25 mouse cellular contexts compared by ENCODE assay signal in the genomic region with DNA sequence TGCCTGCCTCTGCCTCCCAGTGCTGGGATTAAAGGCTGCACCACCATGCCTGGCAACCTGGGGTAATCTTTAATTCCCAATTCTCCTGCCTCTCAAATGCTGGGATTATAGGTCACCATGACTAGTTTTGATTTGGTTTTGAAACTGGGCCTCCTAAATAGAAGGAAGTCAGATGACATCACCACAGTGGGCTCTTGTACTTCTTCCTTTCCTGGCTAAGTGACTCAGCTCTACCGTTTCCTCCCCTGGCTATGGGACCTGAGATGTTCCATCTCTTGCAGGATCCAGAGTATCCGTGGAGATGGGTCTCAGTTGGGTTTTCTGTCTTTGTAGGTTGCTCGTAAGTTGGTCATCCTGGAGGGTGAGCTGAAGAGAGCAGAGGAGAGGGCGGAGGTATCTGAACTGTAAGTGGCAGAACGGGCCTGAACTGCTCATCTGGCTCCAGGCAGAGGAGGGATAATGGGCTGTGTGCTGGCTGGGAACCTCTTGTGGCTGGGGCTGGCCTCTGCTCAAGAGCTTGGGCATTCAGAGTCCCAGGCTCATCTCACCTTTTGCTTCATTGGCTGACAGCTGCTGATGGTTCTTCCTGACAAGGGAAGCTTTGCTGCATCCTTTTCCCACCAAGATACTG. TPM values are rescaled to one million over a fixed set of nuclear protein-coding genes. Genes with fewer than 3 reads are reported as not detected.
DNase-seq lines count a peak whose midpoint lies in the region; ATAC-seq and TF ChIP-seq lines count a peak whose summit lies in the region.
"Had no signal": no experiment of that assay in that cellular context is flagged by ENCODE, and none has a peak within 500 bp of the region (broad histone marks: within the 10 kb centered on the region; RNA-seq: fewer than 3 reads in every experiment).

No protein-coding gene starts in this region.

- peaks cover 83% of the 10 kb centered on the region for H3K36me3 ChIP-seq in heart, embryonic 16.5 days (ENCODE audit: control insufficient read depth, insufficient read depth)
- H3K36me3 ChIP-seq in heart, embryonic 12.5 days: peaks cover 93% of the 10 kb centered on the region
- no peaks in the 10 kb centered on the region for H3K36me3 ChIP-seq in MEL (ENCODE audit: control insufficient read depth in 1 of 2, insufficient read depth in 2 of 2, low read length in 2 of 2)

- no peaks in the 10 kb centered on the region for H3K27me3 ChIP-seq in heart, embryonic 16.5 days (ENCODE audit: control insufficient read depth, insufficient read depth, low read length)
- no peaks in the 10 kb centered on the region for H3K27me3 ChIP-seq in heart, embryonic 12.5 days (replicated peaks)
- peaks cover 0 to 1% of the 10 kb centered on the region in 2 experiments; a peak in 1 of 4 replicates for H3K27me3 ChIP-seq in MEL (ENCODE audit: control insufficient read depth in 1 of 2, insufficient read depth in 2 of 2, low read length in 2 of 2)
- H3K27me3 ChIP-seq: embryonic facial prominence, embryonic 15.5 days; hindbrain, embryonic 15.5 days; midbrain, embryonic 12.5 days had no signal

- no peak for TF ChIP-seq CTCF in MEL (IDR thresholded peaks at IDR 0.05 in 2 of 3, conservative IDR thresholded peaks at IDR 0.05 in 1 of 3; ENCODE audit: control insufficient read depth in 1 of 3, insufficient read depth in 1 of 3, low read depth in 2 of 3, low read length in 3 of 3, poor library complexity in 1 of 3, severe bottlenecking in 1 of 3)
- no peak for TF ChIP-seq CTCF in embryonic fibroblast, embryonic 13.5 days (IDR thresholded peaks at IDR 0.05; ENCODE audit: borderline replicate concordance, insufficient read depth, low read length)

- H3K4me1 ChIP-seq in heart, embryonic 16.5 days (ENCODE audit: control insufficient read depth, insufficient read depth, low read length): peaks cover 18% of the 10 kb centered on the region
- peaks cover 43% of the 10 kb centered on the region for H3K4me1 ChIP-seq in heart, embryonic 12.5 days (replicated peaks)
- peaks cover 0 to 5% of the 10 kb centered on the region in 2 experiments; a peak in 2 of 4 replicates for H3K4me1 ChIP-seq in MEL (ENCODE audit: control insufficient read depth in 1 of 2, insufficient read depth in 2 of 2, low read length in 2 of 2)
- peaks cover 46% of the 10 kb centered on the region for H3K4me1 ChIP-seq in embryonic fibroblast, embryonic 13.5 days (ENCODE audit: control insufficient read depth, insufficient read depth, low read length)
- H3K4me1 ChIP-seq: embryonic facial prominence, embryonic 15.5 days; hindbrain, embryonic 15.5 days; midbrain, embryonic 12.5 days had no signal

- no peak overlapping the region for H3K9ac ChIP-seq in heart, embryonic 16.5 days (ENCODE audit: low read length)
- H3K9ac ChIP-seq in heart, embryonic 12.5 days: no peak overlapping the region
- no peak overlapping the region for H3K9ac ChIP-seq in MEL (ENCODE audit: control insufficient read depth, low read depth, low read length, poor library complexity, severe bottlenecking)
- H3K9ac ChIP-seq: embryonic facial prominence, embryonic 15.5 days; hindbrain, embryonic 15.5 days; liver, embryonic 14.5 days; midbrain, embryonic 12.5 days had no signal

- no peak for TF ChIP-seq RAD21 in MEL (IDR thresholded peaks at IDR 0.05; ENCODE audit: low read depth, low read length)

- no peaks in the 10 kb centered on the region for H3K9me3 ChIP-seq in heart, embryonic 16.5 days (replicated peaks; ENCODE audit: control insufficient read depth, low read length)
- H3K9me3 ChIP-seq in heart, embryonic 12.5 days (replicated peaks): no peaks in the 10 kb centered on the region
- H3K9me3 ChIP-seq in MEL (replicated peaks; ENCODE audit: insufficient read depth, low read length): no peaks in the 10 kb centered on the region
- H3K9me3 ChIP-seq: embryonic facial prominence, embryonic 15.5 days; hindbrain, embryonic 15.5 days; midbrain, embryonic 12.5 days had no signal

- H3K4me2 ChIP-seq in heart, embryonic 16.5 days (ENCODE audit: low read depth, low read length): no peak overlapping the region
- H3K4me2 ChIP-seq in heart, embryonic 12.5 days: no peak overlapping the region
- H3K4me2 ChIP-seq: embryonic facial prominence, embryonic 15.5 days; hindbrain, embryonic 15.5 days; midbrain, embryonic 12.5 days had no signal

- TF ChIP-seq POLR2A in MEL (IDR thresholded peaks at IDR 0.05; ENCODE audit: control insufficient read depth in 1 of 2, insufficient read depth in 1 of 2, low read depth in 1 of 2, low read length in 2 of 2, poor library complexity in 1 of 2): no peak
- TF ChIP-seq POLR2A in embryonic fibroblast, embryonic 13.5 days (IDR thresholded peaks at IDR 0.05; ENCODE audit: low read depth, low read length): no peak

- 72% methylated on average over 5 of the region's 5 CpGs for WGBS in heart, embryonic 16.5 days
- WGBS in heart, embryonic 12.5 days: 75% methylated on average over 5 of the region's 5 CpGs

- no peak overlapping the region for H3K4me3 ChIP-seq in heart, embryonic 16.5 days (ENCODE audit: low read length)
- no peak overlapping the region for H3K4me3 ChIP-seq in heart, embryonic 12.5 days
- no peak overlapping the region for H3K4me3 ChIP-seq in MEL (ENCODE audit: control insufficient read depth in 1 of 2, insufficient read depth in 1 of 2, low read depth in 2 of 2, low read length in 2 of 2)
- H3K4me3 ChIP-seq in embryonic fibroblast, embryonic 13.5 days (ENCODE audit: insufficient read depth, low read length): no peak overlapping the region
- H3K4me3 ChIP-seq: embryonic facial prominence, embryonic 15.5 days; hindbrain, embryonic 15.5 days; left cerebral cortex, adult 2 months; midbrain, embryonic 12.5 days; myocyte had no signal

- no peak for TF ChIP-seq EP300 in MEL (IDR thresholded peaks at IDR 0.05; ENCODE audit: low read depth in 1 of 2, low read length in 2 of 2)

- peak; percentile 23 for DNase-seq in MEL (ENCODE audit: low read depth, low spot score)
- DNase-seq in kidney, adult 8-10 months: no peak
- DNase-seq in cerebellum, postnatal 14 days: no peak
- DNase-seq: adrenal gland, adult 2 months; cerebellum, adult 8-10 months; embryo, embryonic 11 days; heart, postnatal 10 days; kidney, postnatal 10 days; lung, postnatal 10 days; retina, postnatal 1 day; thymus, adult 2 months had no signal

- ATAC-seq in heart, embryonic 16.5 days (replicated peaks; ENCODE audit: extremely low read depth, insufficient read depth, low FRiP score): no peak
- no peak for ATAC-seq in heart, embryonic 12.5 days (ENCODE audit: insufficient number of reproducible peaks, low FRiP score)
- peak; percentile 80 for ATAC-seq in monocyte, adult 5-6 weeks (replicated peaks; ENCODE audit: insufficient number of reproducible peaks, low FRiP score, low TSS enrichment, poor library complexity, severe bottlenecking)
- ATAC-seq: forebrain, embryonic 14.5 days; intestine, postnatal 0 days had no signal

- no peaks in the 10 kb centered on the region for H3K79me2 ChIP-seq in MEL (ENCODE audit: control insufficient read depth, insufficient read depth, low read length, poor library complexity)

- 0 out of 2 replicates have a peak overlapping the region, but pooled peaks have one; percentile 12 for H3K27ac ChIP-seq in heart, embryonic 16.5 days (ENCODE audit: low read length)
- no peak overlapping the region for H3K27ac ChIP-seq in heart, embryonic 12.5 days (ENCODE audit: poor library complexity, severe bottlenecking)
- H3K27ac ChIP-seq in MEL (ENCODE audit: control insufficient read depth, low read depth, low read length): no peak overlapping the region
- H3K27ac ChIP-seq in embryonic fibroblast, embryonic 13.5 days (ENCODE audit: insufficient read depth, low read length): peak overlapping the region; percentile 99
- H3K27ac ChIP-seq: embryonic facial prominence, embryonic 15.5 days; hindbrain, embryonic 15.5 days; left cerebral cortex, adult 2 months; liver, embryonic 14.5 days; midbrain, embryonic 12.5 days had no signal

RNA-seq across cellular contexts. Expression of a gene that starts 9.7 kb away (rescaled TPM):
- polyA plus RNA-seq in heart, embryonic 16.5 days (2015; fragmentation: Nextera tagmentation; extraction: Ambion mirVana): 351 and 381 TPM in 2 replicates
- 399 and 414 TPM in 2 replicates for polyA plus RNA-seq in heart, embryonic 12.5 days (2016; fragmentation: Nextera tagmentation; extraction: Ambion mirVana)
- 0.12 TPM in 1 of 2 replicates, not detected in the other for total RNA-seq in MEL (2012; rRNA removed)
- polyA plus RNA-seq in MEL (2012; ENCODE audit: insufficient read depth in 1 of 2, insufficient read length in 2 of 2, low read depth in 1 of 2, low replicate concordance in 2 of 2, missing spikeins in 1 of 2): under 1 TPM in 1 of 2 experiments, not detected in 1; 0.36 TPM
- 1,203 and 1,448 TPM in 2 replicates for polyA plus RNA-seq in embryonic fibroblast, embryonic 13.5 days (2011; ENCODE audit: insufficient read length, low read depth, missing spikeins)
- 902 to 973 TPM (median 947 TPM) in 3 replicates for total RNA-seq in monocyte, adult 5-6 weeks (2017)

RNA-seq across cellular contexts. Expression of a gene that starts 16.5 kb away (rescaled TPM):
- 77.4 and 101 TPM in 2 replicates for polyA plus RNA-seq in heart, embryonic 16.5 days (2015; fragmentation: Nextera tagmentation; extraction: Ambion mirVana)
- polyA plus RNA-seq in heart, embryonic 12.5 days (2016; fragmentation: Nextera tagmentation; extraction: Ambion mirVana): 72.5 and 77.5 TPM in 2 replicates
- total RNA-seq in MEL (2012; rRNA removed): 95.2 and 97.4 TPM in 2 replicates
- polyA plus RNA-seq in MEL (2012; ENCODE audit: insufficient read depth in 1 of 2, insufficient read length in 2 of 2, low read depth in 1 of 2, low replicate concordance in 2 of 2, missing spikeins in 1 of 2): 100 to 1,000 TPM in 1 of 2 experiments, not detected in 1; 139 TPM
- 102 and 115 TPM in 2 replicates for polyA plus RNA-seq in embryonic fibroblast, embryonic 13.5 days (2011; ENCODE audit: insufficient read length, low read depth, missing spikeins)
- total RNA-seq in monocyte, adult 5-6 weeks (2017): 640 to 819 TPM (median 739 TPM) in 3 replicates

RNA-seq across cellular contexts. Expression of a gene that starts 37.6 kb away (rescaled TPM):
- 0.04 TPM in 1 of 2 replicates, not detected in the other for polyA plus RNA-seq in heart, embryonic 16.5 days (2015; fragmentation: Nextera tagmentation; extraction: Ambion mirVana)
- polyA plus RNA-seq in heart, embryonic 12.5 days (2016; fragmentation: Nextera tagmentation; extraction: Ambion mirVana): 0.14 TPM in 1 of 2 replicates, not detected in the other
- 0.08 TPM in 1 of 2 replicates, not detected in the other for total RNA-seq in MEL (2012; rRNA removed)
- polyA plus RNA-seq in MEL (2012; ENCODE audit: insufficient read depth in 1 of 2, insufficient read length in 2 of 2, low read depth in 1 of 2, low replicate concordance in 2 of 2, missing spikeins in 1 of 2): under 1 TPM in 1 of 2 experiments, not detected in 1; 0.06 TPM
- polyA plus RNA-seq in embryonic fibroblast, embryonic 13.5 days (2011; ENCODE audit: insufficient read length, low read depth, missing spikeins): 0.40 TPM in 1 of 2 replicates, not detected in the other
- total RNA-seq in monocyte, adult 5-6 weeks (2017): 0.21 to 0.49 TPM in 2 of 3 replicates, not detected in the other
- total RNA-seq: adrenal gland, adult 2 months; gastrocnemius, postnatal 4 days; heart, postnatal 10 days; left cerebral cortex, adult 2 months had no signal
- polyA plus RNA-seq: adrenal gland, adult 2 months; forebrain, embryonic 14.5 days; hindbrain, embryonic 15.5 days; intestine, postnatal 0 days; limb, embryonic 11.5 days; liver, embryonic 14.5 days; midbrain, embryonic 12.5 days; myocyte had no signal

RNA-seq across cellular contexts. Expression of a gene that starts 45.0 kb away (rescaled TPM):
- 0.55 and 1.1 TPM in 2 replicates for polyA plus RNA-seq in heart, embryonic 16.5 days (2015; fragmentation: Nextera tagmentation; extraction: Ambion mirVana)
- polyA plus RNA-seq in heart, embryonic 12.5 days (2016; fragmentation: Nextera tagmentation; extraction: Ambion mirVana): 0.09 TPM in 1 of 2 replicates, not detected in the other
- total RNA-seq in MEL (2012; rRNA removed): 0.04 TPM in 1 of 2 replicates, not detected in the other
- polyA plus RNA-seq in MEL (2012; ENCODE audit: insufficient read depth in 1 of 2, insufficient read length in 2 of 2, low read depth in 1 of 2, low replicate concordance in 2 of 2, missing spikeins in 1 of 2): under 1 TPM in 1 of 2 experiments, not detected in 1; 0.13 TPM
- not detected in 2 replicates for polyA plus RNA-seq in embryonic fibroblast, embryonic 13.5 days (2011; ENCODE audit: insufficient read length, low read depth, missing spikeins)
- 1.2 to 5.8 TPM (median 4.8 TPM) in 3 replicates for total RNA-seq in monocyte, adult 5-6 weeks (2017)
- total RNA-seq: adrenal gland, adult 2 months; gastrocnemius, postnatal 4 days; heart, postnatal 10 days; left cerebral cortex, adult 2 months had no signal
- polyA plus RNA-seq: adrenal gland, adult 2 months; embryonic facial prominence, embryonic 15.5 days; forebrain, embryonic 14.5 days; hindbrain, embryonic 15.5 days; limb, embryonic 11.5 days; midbrain, embryonic 12.5 days; myocyte had no signal

Comparison
In these comparisons a context has a peak if more than half of its experiments do, and no peak if none do; other contexts are left out.
1. H3K27ac ChIP-seq: peak in heart, embryonic 16.5 days (single experiment) and embryonic fibroblast, embryonic 13.5 days (single experiment); none in heart, embryonic 12.5 days (single experiment) and MEL (single experiment).
2. RNA of a gene that starts 9.7 kb away (polyA plus RNA-seq): 1,203 to 1,448 TPM in embryonic fibroblast, embryonic 13.5 days, 399 to 414 TPM in heart, embryonic 12.5 days and 351 to 381 TPM in heart, embryonic 16.5 days; 0.36 TPM in MEL; every median in the first group is over 100 times any median in the second.